Mouse (Mus musculus) adrenal gland, postnatal 4 days (tissue): ENCODE data around the gene Wfikkn2. TPM values are rescaled to one million over a fixed set of nuclear protein-coding genes. Genes with fewer than 3 reads are reported as not detected.
"Not testable (repeated sequence)": the region's sequence is repeated elsewhere in the genome, so short reads cannot be mapped to it uniquely, and the experiment has no call there.

Source experiments
- DNase-seq, 2 experiments: peaks; one replicate each; pipeline ENCODE4 v3.0.0; 2021 to 2022; ENCODE audit warnings: low spot score in 2 of 2, mixed read lengths in 2 of 2
- long read RNA-seq, 2 experiments: library from polyadenylated mRNA; stranded (forward); transcript quantifications; one replicate each; pipeline ENCODE4 v2.0.0; 2021
- total RNA-seq, 2 experiments: library from RNA; stranded (reverse); gene quantifications; 2 replicates each; pipeline ENCODE4 v1.2.3; 2021

The Wfikkn2 gene
- 1 to 10 TPM; 1.3 to 1.5 TPM for total RNA-seq
- long read RNA-seq, experiment 1 = 0 reads
- long read RNA-seq, experiment 2 = 0 reads

GRCm38 (mm10) chr11:94245955-94246788 is at the start of gene Wfikkn2:
Gene Wfikkn2 (minus strand): TSS chr11:94246005.
- no peak for DNase-seq

- no peak for DNase-seq
Measured at GRCm38 (mm10) chr11:94294996-94295845, 49.4 kb upstream of the Wfikkn2 start.

- no peak for DNase-seq
Measured at GRCm38 (mm10) chr11:94290062-94290740, 44.4 kb upstream of the Wfikkn2 start.

GRCm38 (mm10) chr11:94287105-94287504 is 41.3 kb upstream of the Wfikkn2 start:
- no peak for DNase-seq

- no peak for DNase-seq
Measured at GRCm38 (mm10) chr11:94285886-94286574, 40.2 kb upstream of the Wfikkn2 start.

- no peak for DNase-seq
Measured at GRCm38 (mm10) chr11:94283536-94284099, 37.8 kb upstream of the Wfikkn2 start.

GRCm38 (mm10) chr11:94282291-94282690 is 36.5 kb upstream of the Wfikkn2 start:
- no peak for DNase-seq

GRCm38 (mm10) chr11:94281199-94282181 is 35.7 kb upstream of the Wfikkn2 start, which contains the start of gene Gm21885:
Gene Gm21885 (plus strand): TSS chr11:94281873.
- no peak for DNase-seq

GRCm38 (mm10) chr11:94276869-94277337 is 31.1 kb upstream of the Wfikkn2 start:
- peak; percentile 69 to 72 for DNase-seq

- no peak for DNase-seq
Measured at GRCm38 (mm10) chr11:94275686-94276085, 29.9 kb upstream of the Wfikkn2 start.

- DNase-seq = no peak
Measured at GRCm38 (mm10) chr11:94275226-94275625, 29.4 kb upstream of the Wfikkn2 start.

GRCm38 (mm10) chr11:94274206-94274867 is 28.5 kb upstream of the Wfikkn2 start:
- no peak for DNase-seq

GRCm38 (mm10) chr11:94272960-94273927 is 27.4 kb upstream of the Wfikkn2 start:
- DNase-seq = no peak

- DNase-seq = no peak
Measured at GRCm38 (mm10) chr11:94271015-94271414, 25.2 kb upstream of the Wfikkn2 start.

GRCm38 (mm10) chr11:94269906-94270305 is 24.1 kb upstream of the Wfikkn2 start:
- DNase-seq = no peak

GRCm38 (mm10) chr11:94268761-94269160 is 23.0 kb upstream of the Wfikkn2 start:
- no peak for DNase-seq

- not testable (repeated sequence) for DNase-seq
Measured at GRCm38 (mm10) chr11:94266155-94266554, 20.4 kb upstream of the Wfikkn2 start.
